Mouse (Mus musculus) cerebellum, adult 8-10 months (tissue): ENCODE measurements around the gene Corin.

Source experiments
- DNase-seq: peaks from one replicate; pipeline ENCODE4 v3.0.0; 2022

Corin gene

GRCm38 (mm10) chr5:72503531-72504523 lies at the start of gene Corin:
Corin (minus strand) TSS chr5:72504473.
- DNase-seq = no peak

DNA sequence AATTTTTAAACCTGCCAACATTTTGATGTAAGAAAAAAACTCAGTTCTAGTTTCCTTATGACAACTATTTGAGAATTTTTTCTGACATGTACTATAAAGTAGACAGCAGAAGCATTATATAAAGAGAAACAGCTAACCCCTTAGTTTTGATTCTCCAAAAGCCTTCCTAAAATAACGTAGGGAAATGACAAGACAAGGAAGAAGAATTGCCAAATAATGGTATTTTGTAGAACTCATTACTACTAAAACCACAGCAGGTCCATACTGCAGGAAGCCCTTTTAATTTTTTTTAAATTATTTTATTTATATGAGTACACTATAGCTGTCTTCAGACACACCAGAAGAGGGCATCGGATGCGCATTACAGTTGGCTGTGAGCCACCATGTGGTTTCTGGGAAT lies 46.9 kb upstream of the Corin start:
- DNase-seq = no peak

DNA sequence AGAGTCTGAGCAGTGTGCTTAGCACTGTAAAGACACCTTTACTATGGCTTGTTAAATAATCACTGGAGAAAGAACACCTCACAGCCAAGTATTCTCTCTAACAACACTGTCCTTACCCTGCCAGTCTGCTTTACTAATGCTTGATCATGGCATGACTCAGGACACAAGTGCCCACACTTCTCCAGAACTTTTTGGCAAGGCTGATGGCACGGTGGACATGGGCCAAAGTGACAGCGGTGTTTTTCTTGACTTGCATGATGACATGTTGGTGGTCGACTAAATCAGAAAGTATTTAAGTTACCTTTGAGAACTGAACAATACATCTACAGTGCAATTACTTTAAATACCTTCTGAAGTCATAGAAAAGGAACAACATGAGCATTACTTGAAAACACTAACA lies 24.6 kb upstream of the Corin start:
- no peak for DNase-seq

DNA sequence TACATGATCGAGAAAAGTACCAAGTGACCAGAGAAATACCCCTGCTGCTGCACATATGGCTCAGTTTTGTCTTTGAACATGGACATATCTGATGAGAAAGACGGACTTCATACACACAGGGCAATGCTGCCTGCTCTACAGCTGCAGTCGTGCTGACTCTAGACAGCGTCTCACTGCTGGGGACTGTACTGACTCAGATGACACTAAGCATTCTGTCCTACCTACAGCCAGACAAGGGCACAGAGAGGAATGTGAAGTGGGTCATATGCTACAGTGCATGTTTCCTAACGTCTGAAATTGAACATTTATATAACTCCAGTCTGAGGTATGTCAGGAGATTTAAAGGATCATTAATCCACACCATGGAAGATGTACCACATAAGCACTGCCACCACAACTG lies 9.5 kb upstream of the Corin start:
- no peak for DNase-seq

- DNase-seq = no peak
These were observed 1.5 kb upstream of the Corin start for GRCm38 (mm10) chr5:72505740-72506139.

GRCm38 (mm10) chr5:72502778-72503177 lies 1.5 kb downstream of the Corin start:
- DNase-seq = no peak

GRCm38 (mm10) chr5:72501763-72502162 lies 2.5 kb downstream of the Corin start:
- no peak for DNase-seq

DNA sequence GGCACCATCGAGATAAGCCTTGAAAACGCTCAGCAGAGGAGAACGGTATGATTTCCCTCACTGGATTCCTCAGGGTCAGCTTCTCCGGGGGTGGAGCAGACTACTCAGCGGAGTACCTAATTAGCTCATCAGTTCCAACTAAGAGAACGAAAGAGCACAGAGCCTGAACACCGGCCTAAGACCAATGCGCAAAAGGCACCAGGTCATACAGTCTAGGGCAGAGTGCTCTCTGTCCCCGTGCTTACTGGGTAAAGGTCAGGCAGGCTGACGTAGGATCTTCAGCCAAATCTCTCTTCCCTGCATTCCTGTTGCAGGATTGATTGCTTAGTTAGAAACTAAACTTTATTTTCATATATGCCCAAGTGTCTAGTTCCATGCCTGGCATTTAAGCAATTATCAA lies 6.0 kb downstream of the Corin start:
- DNase-seq = no peak

GRCm38 (mm10) chr5:72496756-72497155 lies 7.5 kb downstream of the Corin start:
- DNase-seq = no peak

DNA sequence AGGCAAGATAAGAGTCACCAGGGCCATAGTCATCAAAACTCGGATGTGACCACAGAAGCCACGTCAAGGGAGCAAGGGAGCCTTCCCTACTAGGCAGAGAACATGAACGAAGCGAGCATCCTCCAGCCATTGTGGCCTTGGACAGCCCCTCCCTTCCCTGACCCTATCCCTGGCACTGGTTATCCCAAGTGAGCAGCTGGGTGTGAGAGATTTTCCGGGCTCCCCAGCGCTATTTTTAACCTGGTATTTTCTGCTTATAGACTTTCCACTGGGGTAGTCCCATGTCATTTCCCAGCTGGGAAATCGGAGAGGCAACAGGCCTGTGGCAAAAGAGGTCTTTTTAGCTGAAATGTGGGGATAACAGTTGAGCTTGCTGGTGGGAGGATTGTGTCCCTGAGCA lies 10.4 kb downstream of the Corin start:
- no peak for DNase-seq

DNA sequence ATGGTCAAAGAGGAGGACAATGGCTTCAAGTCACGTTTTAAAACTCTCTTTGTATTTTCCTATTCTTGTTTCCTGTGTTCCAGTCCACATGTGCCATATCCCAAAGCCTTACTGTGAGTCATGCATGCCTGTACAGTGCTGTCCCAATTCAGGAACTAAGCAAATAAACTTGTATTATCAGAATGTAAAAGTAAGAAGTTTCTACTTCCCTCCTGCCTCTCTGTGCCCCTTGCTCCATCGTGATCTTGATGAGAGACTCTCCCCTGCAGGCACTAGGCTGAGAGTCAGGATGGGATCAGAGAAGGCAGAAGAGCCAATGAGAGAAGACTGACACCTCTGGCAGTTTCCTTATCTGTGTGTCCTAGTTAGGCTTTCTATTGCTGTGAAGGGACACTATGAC lies 13.0 kb downstream of the Corin start:
- DNase-seq = no peak

GRCm38 (mm10) chr5:72480456-72480855 lies 23.8 kb downstream of the Corin start:
- DNase-seq = no peak

DNA sequence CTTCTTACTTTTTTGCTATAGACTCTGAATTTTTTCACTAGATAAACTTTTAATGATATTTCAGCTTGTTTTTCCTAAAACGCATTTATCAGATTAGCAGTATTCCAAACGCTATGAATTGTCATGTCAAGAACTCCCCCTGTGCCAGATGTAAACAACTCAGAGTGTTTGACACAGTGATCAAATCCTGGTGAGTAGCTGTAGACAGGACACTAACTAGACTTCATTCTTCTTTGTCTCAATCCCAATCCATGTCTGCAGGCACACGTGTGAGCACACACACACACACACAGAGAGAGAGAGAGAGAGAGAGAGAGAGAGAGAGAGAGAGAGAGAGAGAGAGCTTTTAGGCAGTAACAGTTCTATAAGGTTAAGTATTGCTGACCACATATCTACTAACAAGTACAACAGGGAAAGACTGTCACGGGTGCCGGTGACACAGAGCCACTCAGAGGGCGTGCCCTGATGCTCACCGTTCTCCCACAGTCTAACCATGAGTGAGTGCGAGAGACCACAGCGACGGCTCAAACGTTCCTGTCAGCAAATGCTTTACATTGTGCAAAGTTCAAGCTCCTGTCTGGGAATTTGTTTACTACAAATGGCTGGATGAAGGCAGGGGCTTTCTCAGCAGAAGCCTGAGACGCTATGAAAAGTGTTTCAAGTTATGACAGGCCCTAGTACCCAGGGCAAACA lies 31.8 kb downstream of the Corin start:
- no peak for DNase-seq

DNA sequence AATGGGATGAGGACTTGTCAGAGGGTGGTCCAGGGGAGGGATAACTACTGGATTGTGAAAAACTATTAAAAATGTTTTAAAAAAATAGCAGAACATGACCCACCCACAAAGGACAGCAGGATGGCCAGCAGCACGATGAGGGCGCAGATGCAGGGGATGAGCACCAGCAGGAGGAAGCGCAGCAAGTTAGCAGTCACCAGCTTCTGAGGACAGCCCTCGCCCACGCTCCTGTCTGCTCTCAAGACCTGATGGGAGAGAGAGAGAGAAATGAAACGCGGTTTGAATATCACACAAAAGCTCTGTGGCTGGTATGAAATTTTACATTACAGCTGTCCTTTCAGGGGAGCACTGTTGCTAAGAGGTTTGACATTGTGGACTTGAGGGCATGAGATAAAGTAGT lies 32.5 kb downstream of the Corin start:
- DNase-seq = no peak

GRCm38 (mm10) chr5:72464932-72465331 lies 39.3 kb downstream of the Corin start:
- no peak for DNase-seq

DNA sequence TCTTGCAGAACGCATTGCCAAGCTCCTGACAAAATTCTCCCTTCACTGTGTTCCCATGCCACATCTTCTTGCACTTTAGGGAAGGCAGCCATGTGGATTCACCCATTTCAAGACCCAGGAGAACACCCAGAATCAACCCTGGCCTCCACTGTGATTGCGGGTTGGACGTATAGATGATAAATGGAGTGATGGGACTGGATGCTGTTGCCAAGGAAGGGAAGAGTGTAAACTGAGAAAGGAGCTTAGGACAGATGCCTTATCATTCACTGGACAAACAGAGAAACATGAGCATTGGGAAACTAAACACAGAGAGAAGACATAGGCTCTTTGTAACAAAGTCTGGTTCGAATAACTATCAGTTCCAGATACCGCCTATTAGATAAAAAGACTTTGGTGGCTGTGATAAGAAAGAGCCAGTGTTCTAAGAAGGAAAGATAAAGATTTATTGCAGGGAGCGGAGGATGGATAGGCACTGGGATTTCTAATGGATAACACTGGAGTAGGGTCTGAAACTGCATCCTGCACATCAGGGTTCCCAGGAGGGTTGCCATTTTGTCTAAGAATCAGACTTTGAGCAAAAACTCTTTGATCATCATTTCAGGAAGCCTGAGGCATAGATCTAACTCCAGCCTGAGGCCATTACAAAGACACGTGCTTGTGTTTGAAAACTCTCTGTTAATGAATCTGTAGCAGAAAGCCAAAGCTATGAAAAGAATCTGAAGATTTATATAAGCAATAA lies 44.7 kb downstream of the Corin start:
- no peak for DNase-seq

- peak; percentile 28 for DNase-seq
These were observed 50.6 kb downstream of the Corin start for GRCm38 (mm10) chr5:72453690-72454089.

- DNase-seq = no peak
These were observed 51.1 kb downstream of the Corin start for GRCm38 (mm10) chr5:72453176-72453575.

DNA sequence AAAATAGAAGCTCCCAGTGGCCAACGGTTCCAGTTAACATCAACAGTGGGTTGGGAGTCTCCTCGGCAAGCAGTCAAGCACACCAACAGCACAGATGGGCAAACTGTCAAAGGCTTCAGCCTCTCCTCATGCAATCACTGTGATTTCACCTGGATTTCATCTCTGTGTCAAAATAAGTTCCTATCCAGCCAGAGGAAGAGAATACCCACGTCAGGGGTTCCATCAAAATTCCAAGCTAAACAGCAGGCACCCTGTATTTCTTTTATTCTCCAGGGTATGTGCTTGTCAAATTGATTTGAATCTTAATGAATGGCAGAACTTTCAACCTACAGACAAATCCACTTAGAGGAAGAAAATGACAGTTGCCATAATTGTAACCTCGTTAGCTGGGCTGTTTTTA lies 51.5 kb downstream of the Corin start:
- DNase-seq = peak; percentile 1

- no peak for DNase-seq
These were observed 55.4 kb downstream of the Corin start for GRCm38 (mm10) chr5:72448846-72449245.

DNA sequence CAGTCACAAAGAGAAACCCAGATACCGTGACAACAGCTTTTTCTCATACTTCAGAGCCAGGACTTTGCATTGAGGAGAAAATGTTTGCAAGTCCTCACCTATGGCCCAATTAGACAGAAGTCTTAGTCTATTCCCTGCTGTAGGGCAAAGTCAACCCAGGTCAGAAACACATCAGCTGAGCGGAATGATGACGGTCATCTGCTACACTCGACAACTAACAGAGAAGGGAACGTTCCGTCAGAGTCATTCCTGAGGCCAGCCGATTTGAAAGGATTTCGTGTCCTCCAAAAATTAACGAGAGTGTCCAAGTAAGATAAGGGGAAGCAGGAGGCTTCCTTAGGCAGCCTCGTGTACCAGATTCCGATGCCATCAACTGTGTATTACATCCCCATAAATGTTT lies 58.2 kb downstream of the Corin start:
- DNase-seq = no peak

GRCm38 (mm10) chr5:72443946-72444345 lies 60.3 kb downstream of the Corin start:
- DNase-seq = no peak

DNA sequence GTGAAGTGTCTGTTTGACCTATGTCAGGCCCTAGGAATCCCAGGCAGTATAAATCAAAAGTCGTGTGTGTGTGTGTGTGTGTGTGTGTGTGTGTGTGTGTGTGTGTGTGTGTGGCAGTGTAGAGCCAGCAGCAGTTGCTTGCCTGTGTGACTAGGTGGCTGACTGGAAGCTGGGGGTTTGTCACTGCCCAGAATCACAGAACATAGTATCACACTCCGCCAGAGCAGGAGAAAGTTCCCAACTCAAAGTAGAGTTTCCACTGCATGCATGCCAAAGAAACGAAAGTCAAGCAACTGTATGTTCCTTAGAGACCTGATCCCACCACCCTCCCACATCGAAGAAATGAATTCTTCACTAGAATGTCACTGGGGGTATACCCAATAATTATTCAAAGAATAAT lies 61.3 kb downstream of the Corin start:
- DNase-seq = no peak
